Mouse (Mus musculus) heart, embryonic 13.5 days (tissue): ENCODE measurements around the gene Nfic. TPM values are rescaled to one million over a fixed set of nuclear protein-coding genes. Genes with fewer than 3 reads are reported as not detected.

Source experiments
- ATAC-seq: fragments of 200-750 bp; cut with Nextera tagmentation; 2 replicates; pipeline ENCODE4 v1.8.0; 2017; ENCODE audit warnings: moderate TSS enrichment; ENCODE audit not compliant: insufficient number of reproducible peaks, low FRiP score, low TSS enrichment; ENCODE audit errors: extremely low read depth
- H3K27ac ChIP-seq: fragments of 300-500 bp; sonication (generic); replicated peaks from 2 replicates; pipeline ENCODE4 v1.5.1; 2015; ENCODE audit warnings: moderate library complexity, mild to moderate bottlenecking, inconsistent platforms
- H3K27me3 ChIP-seq: fragments of 300-500 bp; sonication (generic); replicated peaks from 2 replicates; pipeline ENCODE4 v1.6.1; 2015; ENCODE audit warnings: mild to moderate bottlenecking, inconsistent platforms
- H3K36me3 ChIP-seq: fragments of 300-500 bp; sonication (generic); 2 replicates; pipeline ENCODE4 v1.6.1; 2015; ENCODE audit warnings: mild to moderate bottlenecking, inconsistent platforms
- H3K4me1 ChIP-seq: fragments of 300-500 bp; sonication (generic); 2 replicates; pipeline ENCODE4 v1.6.1; 2015; ENCODE audit warnings: inconsistent platforms
- H3K4me2 ChIP-seq: fragments of 300-500 bp; sonication (generic); 2 replicates; pipeline ENCODE4 v1.6.1; 2015; ENCODE audit warnings: inconsistent platforms, mild to moderate bottlenecking, moderate library complexity
- H3K4me3 ChIP-seq: fragments of 300-500 bp; sonication (generic); 2 replicates; pipeline ENCODE4 v1.5.1; 2015; ENCODE audit warnings: moderate library complexity, mild to moderate bottlenecking, inconsistent platforms
- H3K9ac ChIP-seq: fragments of 300-500 bp; sonication (generic); 2 replicates; pipeline ENCODE4 v1.6.1; 2015; ENCODE audit warnings: inconsistent platforms, mild to moderate bottlenecking, moderate library complexity
- H3K9me3 ChIP-seq: fragments of 300-500 bp; sonication (generic); 2 replicates; pipeline ENCODE4 v1.6.1; 2016; ENCODE audit warnings: inconsistent platforms
- WGBS: fragments of 180-500 bp; shearing (Covaris S2); methylation state at CpG from one replicate; pipeline ENCODE4 v1.1.7; 2015; ENCODE audit warnings: mixed read lengths; 5-methylcytosine and 5-hydroxymethylcytosine counted together
- polyA plus RNA-seq: library from polyadenylated mRNA; unstranded; fragments of >200 nt; fragmentation: Nextera tagmentation; extraction: Ambion mirVana; gene quantifications from 2 replicates; pipeline ENCODE4 v1.2.1, GENCODE M21; 2015

Nfic gene
- polyA plus RNA-seq, 1 experiment from 2014 or later, result 57.4 TPM

GRCm38 (mm10) chr10:81414682-81415081 lies 40.8 kb downstream of the Nfic start:
- Histone ChIP-seq H3K9ac (peak overlapping the region; percentile 71; the same call in 1 of the 2 replicates), H3K27ac (peak overlapping the region; percentile 55; the same call in 1 of the 2 replicates), H3K36me3 (peaks cover 32% of the 10 kb centered on the region), H3K9me3 (no peaks in the 10 kb centered on the region), H3K4me2 (no peak overlapping the region), H3K27me3 (no peaks in the 10 kb centered on the region), H3K4me3 (no peak overlapping the region), H3K4me1 (peaks cover 99% of the 10 kb centered on the region)
- no peak for ATAC-seq

GRCm38 (mm10) chr10:81413310-81414261 lies 41.8 kb downstream of the Nfic start:
- Histone ChIP-seq H3K4me1 (peaks cover 100% of the 10 kb centered on the region), H3K36me3 (peaks cover 31% of the 10 kb centered on the region), H3K4me3 (peak overlapping the region; percentile 22; the same call in 1 of the 2 replicates), H3K27ac (peak overlapping the region; percentile 98), H3K27me3 (no peaks in the 10 kb centered on the region), H3K9me3 (no peaks in the 10 kb centered on the region), H3K9ac (peak overlapping the region; percentile 71), H3K4me2 (peak overlapping the region; percentile 50)
- ATAC-seq, result no peak
- WGBS, result 29% methylated on average over 26 of the region's 26 CpGs

GRCm38 (mm10) chr10:81412586-81413309 lies 42.7 kb downstream of the Nfic start:
- 69% methylated on average over 16 of the region's 16 CpGs for WGBS
- no peaks in the 10 kb centered on the region for H3K9me3 ChIP-seq
- no peak overlapping the region for H3K4me3 ChIP-seq

DNA sequence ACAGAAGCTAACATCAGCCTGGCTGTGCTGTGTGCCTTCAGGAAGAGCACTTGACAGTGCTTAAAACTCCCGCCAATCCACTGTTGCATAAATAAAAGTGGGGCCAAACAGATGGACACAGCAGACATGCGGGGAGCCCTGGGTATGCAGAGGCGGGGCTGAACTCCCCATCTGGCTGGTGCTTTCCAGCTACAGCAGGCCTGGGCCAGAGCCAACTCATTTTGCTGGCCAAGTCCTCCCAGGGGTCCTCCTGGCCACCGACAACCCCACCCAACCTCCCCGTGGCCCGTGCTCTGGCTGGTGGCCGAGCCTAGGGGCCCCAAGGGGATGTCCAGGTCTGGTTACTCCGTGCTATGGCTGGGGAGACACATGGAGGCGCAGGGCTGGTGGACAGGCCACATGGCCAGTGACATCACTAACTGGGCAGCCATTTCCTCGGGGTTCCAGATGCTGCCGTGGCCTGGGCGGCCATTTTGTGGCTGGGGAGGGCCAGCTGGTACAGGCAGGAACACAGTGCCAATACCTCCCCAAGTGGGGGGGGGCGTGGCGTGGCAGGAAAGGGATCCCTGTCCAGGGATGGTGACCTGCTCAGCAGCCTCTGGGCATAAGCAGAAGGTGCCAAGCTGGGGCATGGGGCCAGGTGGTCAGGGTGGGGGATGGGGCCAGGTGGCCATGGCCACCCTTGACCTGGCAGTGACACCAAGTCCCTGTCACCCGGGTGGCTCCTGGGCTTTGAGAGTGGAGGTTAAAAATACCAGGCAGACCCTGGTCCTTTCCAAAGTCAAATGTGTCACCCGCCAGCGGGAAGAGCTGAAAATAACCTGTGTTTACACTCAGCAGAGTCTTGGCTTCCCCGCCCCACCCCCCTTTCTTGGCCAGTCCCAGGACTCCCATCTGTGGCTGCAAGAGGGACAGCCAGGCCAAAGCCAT lies 43.7 kb downstream of the Nfic start:
- Histone ChIP-seq H3K36me3 (peaks cover 40% of the 10 kb centered on the region), H3K9me3 (no peaks in the 10 kb centered on the region), H3K9ac (peak overlapping the region; percentile 71), H3K27me3 (0 out of 2 replicates have a peak, but pooled peaks cover under 1% of the 10 kb centered on the region), H3K4me2 (peak overlapping the region; percentile 37), H3K27ac (peak overlapping the region; percentile 98), H3K4me3 (no peak overlapping the region), H3K4me1 (peaks cover 100% of the 10 kb centered on the region)
- ATAC-seq, result no peak
- 40% methylated on average over 18 of the region's 18 CpGs for WGBS

More at GRCm38 (mm10) chr10:81412586-81413309, 42.7 kb downstream of the Nfic start:
- peak overlapping the region; percentile 37 for H3K4me2 ChIP-seq
- peak overlapping the region; percentile 71 for H3K9ac ChIP-seq
- peaks cover 34% of the 10 kb centered on the region for H3K36me3 ChIP-seq
- no peaks in the 10 kb centered on the region for H3K27me3 ChIP-seq
- H3K27ac ChIP-seq, result peak overlapping the region; percentile 98
- H3K4me1 ChIP-seq, result peaks cover 100% of the 10 kb centered on the region
- no peak for ATAC-seq

DNA sequence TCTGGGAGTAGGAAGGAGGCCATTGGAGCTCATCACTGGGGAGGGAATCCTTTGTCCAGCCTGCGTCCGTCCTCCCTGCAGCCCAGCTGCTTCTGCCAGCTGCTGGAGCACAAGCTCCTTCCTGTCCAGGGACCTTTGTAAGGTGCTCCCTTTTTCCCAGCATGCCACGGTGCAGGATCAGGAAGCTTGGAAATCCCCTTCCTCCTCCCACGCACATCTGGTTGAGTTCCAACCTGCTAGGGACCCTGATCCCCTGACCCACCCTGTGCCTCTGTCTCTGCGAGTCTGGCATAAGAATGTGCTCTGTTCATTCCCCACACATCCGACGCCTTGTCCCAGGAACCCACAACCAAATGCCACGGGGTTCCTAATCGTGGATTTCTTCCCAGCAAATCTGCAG lies 44.5 kb downstream of the Nfic start:
- peaks cover 47% of the 10 kb centered on the region for H3K36me3 ChIP-seq
- peak overlapping the region; percentile 71 for H3K9ac ChIP-seq
- H3K27ac ChIP-seq, result peak overlapping the region; percentile 98
- peak overlapping the region; percentile 51 for H3K4me2 ChIP-seq
- 0 out of 2 replicates have a peak, but pooled peaks cover 4% of the 10 kb centered on the region for H3K27me3 ChIP-seq
- ATAC-seq, result no peak
- WGBS, result 60% methylated on average over 9 of the region's 9 CpGs
- no peak overlapping the region for H3K4me3 ChIP-seq
- peaks cover 100% of the 10 kb centered on the region for H3K4me1 ChIP-seq
- no peaks in the 10 kb centered on the region for H3K9me3 ChIP-seq

- 56% methylated on average over 4 of the region's 4 CpGs for WGBS
- Histone ChIP-seq H3K36me3 (peaks cover 47% of the 10 kb centered on the region), H3K4me2 (peak overlapping the region; percentile 51), H3K27me3 (0 out of 2 replicates have a peak, but pooled peaks cover 4% of the 10 kb centered on the region), H3K9ac (peak overlapping the region; percentile 71), H3K4me1 (peaks cover 100% of the 10 kb centered on the region), H3K9me3 (no peaks in the 10 kb centered on the region), H3K4me3 (peak overlapping the region; percentile 25; the same call in 1 of the 2 replicates), H3K27ac (peak overlapping the region; percentile 98)
- ATAC-seq, result no peak
These were observed 45.1 kb downstream of the Nfic start for GRCm38 (mm10) chr10:81410350-81410749.

- H3K9me3 ChIP-seq, result no peaks in the 10 kb centered on the region
- WGBS, result 34% methylated on average over 8 of the region's 8 CpGs
- peaks cover 4% of the 10 kb centered on the region; the same call in 1 of the 2 replicates for H3K27me3 ChIP-seq
- peaks cover 56% of the 10 kb centered on the region for H3K36me3 ChIP-seq
- ATAC-seq, result no peak
- H3K27ac ChIP-seq, result peak overlapping the region; percentile 98
- H3K9ac ChIP-seq, result peak overlapping the region; percentile 71
- peak overlapping the region; percentile 51 for H3K4me2 ChIP-seq
- H3K4me1 ChIP-seq, result peaks cover 96% of the 10 kb centered on the region
- peak overlapping the region; percentile 25 for H3K4me3 ChIP-seq
These were observed 46.1 kb downstream of the Nfic start for GRCm38 (mm10) chr10:81409330-81409729.

DNA sequence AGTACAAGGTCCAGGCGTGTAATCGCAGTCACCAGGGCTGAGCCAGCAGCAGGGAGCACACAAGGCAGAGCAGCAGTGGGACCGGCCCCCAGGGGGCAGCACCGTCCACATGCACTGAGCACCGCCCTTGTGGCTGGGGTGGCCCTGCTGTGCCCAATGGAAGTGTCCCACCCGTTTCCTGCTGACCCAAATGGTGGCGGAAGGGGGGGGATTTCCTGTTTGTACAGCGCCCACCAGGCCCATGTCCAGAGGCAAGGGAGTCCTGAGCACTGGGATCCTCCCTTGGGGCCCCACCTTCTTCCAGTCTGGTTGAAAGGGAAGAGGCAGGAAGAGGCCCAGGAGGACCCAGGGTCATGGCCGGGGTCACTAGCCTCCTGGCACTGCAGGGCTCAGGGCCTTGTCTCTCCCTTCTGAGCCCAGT lies 46.6 kb downstream of the Nfic start:
- H3K9me3 ChIP-seq, result no peaks in the 10 kb centered on the region
- H3K4me3 ChIP-seq, result no peak overlapping the region
- peaks cover 4% of the 10 kb centered on the region; the same call in 1 of the 2 replicates for H3K27me3 ChIP-seq
- H3K9ac ChIP-seq, result peak overlapping the region; percentile 71; the same call in 1 of the 2 replicates
- H3K4me1 ChIP-seq, result peaks cover 96% of the 10 kb centered on the region
- ATAC-seq, result peak; percentile 6; the same call in 1 of the 2 replicates
- H3K4me2 ChIP-seq, result peak overlapping the region; percentile 51
- peaks cover 60% of the 10 kb centered on the region for H3K36me3 ChIP-seq
- H3K27ac ChIP-seq, result peak overlapping the region; percentile 98
- 13% methylated on average over 9 of the region's 9 CpGs for WGBS

DNA sequence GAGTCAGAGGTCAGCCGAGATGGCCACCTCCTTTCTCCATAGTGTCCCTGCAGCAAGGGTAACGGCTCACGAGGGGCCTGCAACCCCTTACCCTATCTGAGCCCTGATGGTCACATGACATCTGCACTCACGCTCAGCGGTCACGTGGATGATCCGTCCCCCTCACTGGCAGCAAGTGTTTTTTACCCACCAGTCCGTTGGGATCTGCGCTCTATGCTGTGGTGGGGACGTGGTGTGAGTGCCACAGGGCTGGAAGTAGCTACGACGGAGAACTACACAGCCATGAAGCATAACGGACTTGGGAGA lies 47.1 kb downstream of the Nfic start:
- H3K9me3 ChIP-seq, result no peaks in the 10 kb centered on the region
- peak overlapping the region; percentile 65; the same call in 1 of the 2 replicates for H3K4me2 ChIP-seq
- peak overlapping the region; percentile 71; the same call in 1 of the 2 replicates for H3K9ac ChIP-seq
- H3K27me3 ChIP-seq, result peaks cover 4% of the 10 kb centered on the region; the same call in 1 of the 2 replicates
- peak overlapping the region; percentile 98 for H3K27ac ChIP-seq
- ATAC-seq, result no peak
- peaks cover 96% of the 10 kb centered on the region for H3K4me1 ChIP-seq
- 45% methylated on average over 13 of the region's 13 CpGs for WGBS
- no peak overlapping the region for H3K4me3 ChIP-seq
- H3K36me3 ChIP-seq, result peaks cover 65% of the 10 kb centered on the region
